Mouse (Mus musculus): ENCODE results near the gene Pcnx3. TPM values are rescaled to one million over a fixed set of nuclear protein-coding genes. Genes with fewer than 3 reads are reported as not detected.

Pcnx3 gene
- total RNA-seq, 2 experiments from 2014 or later, result 37.1 to 40.5 TPM

DNA sequence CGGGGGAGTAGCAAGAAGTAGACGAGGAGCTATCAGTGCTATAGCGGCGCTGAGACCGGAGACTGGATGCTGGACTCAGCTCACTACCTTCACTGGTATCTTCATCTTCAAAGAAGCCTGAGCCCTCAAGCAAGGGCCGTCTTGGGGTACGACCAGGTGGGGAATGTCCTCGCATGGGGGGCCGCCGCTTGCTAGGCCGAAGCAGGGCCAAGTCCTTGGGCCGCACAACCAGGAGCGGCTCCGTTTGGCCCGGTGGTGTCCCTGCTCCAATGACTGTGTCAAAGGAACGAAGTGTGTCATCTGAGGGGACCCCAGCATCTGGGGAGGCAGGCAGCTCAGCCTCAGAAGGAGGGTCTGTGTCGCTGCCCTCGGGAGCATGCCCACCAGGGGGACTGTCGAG, 3.3 kb downstream of the Pcnx3 start:
- no peak for DNase-seq (ENCODE audit: low spot score in 2 of 2)

DNA sequence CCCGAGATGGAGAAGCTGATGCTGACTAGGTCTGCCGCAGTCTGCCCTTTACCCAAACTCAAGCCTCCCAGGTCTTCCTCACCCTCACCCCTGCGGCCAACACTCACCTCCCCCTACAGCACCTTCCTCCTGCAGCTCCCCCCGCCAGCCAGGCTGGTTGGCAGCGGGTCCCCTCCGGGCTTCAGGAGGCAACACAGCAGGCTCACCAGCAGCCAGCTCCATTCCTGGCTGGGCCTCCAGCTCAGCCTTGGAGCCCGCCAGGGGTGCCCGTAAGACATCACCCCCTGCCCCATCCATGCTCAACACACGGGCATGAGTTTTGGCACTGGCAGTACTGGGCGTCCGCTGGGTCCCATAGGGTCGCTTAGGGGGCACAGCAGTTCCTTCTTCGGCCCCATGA, 3.7 kb downstream of the Pcnx3 start:
- no peak for DNase-seq (ENCODE audit: low spot score in 2 of 2)

DNA sequence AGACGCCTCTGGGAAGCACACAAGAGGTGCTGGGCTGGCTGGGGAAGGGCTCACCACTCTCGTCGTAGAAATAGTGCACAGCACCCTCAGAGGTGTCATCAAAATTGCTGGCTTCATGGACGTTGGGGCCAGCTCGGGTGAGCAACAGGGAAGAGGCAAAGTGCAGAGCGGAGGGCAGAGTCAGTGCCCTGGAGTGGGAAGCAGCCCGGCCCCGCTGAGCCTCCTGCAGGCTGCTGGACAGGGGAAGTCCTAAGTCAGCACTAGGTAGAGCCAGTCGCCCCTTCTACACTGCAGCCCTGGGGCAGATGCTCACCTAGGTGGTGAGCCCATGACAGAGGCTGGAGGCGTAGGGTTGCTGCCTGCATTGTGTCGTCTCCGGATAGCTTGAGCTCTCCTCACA, 4.5 kb downstream of the Pcnx3 start:
- no peak for DNase-seq (ENCODE audit: low spot score in 2 of 2)

DNA sequence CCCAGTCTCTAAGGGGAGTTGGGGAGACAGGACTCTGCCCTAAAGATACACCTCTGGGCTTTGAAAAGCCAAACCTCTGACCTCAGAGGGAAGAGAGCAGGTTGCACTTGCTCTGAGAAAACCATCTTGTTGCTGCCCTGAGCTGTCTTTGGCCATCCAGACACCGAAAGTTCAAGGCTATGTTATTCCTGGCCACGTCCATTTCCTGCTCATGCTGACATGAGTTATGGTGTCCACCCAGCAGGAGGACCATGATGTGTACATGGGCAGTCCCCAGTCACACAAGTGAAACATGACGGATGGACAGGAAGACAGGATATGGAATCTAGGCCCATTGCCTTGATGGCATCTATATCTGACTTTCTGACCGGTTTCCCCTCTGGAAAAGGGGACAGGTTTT, 8.3 kb downstream of the Pcnx3 start:
- no peak for DNase-seq (ENCODE audit: low spot score in 2 of 2)

DNA sequence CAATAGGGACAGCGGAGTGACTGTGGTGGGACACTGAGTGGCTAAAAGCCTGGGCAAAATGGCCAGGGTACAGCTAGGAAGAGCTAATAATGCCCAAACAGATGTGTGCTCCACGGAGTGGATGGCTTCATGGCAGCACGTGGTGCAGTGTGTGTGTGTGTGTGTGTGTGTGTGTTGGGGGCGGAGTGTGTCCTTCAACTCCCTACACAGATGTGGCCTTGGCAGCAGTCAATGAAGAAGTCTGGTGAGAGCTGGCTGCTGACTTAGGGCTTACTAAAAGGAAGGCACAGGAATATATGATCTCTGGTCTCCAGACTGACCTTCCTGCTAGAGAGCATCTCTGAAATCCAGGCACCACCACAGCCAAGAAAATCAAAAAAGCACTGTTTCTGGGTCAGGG, 20.3 kb downstream of the Pcnx3 start:
- no peak for DNase-seq (ENCODE audit: low spot score in 2 of 2)

DNA sequence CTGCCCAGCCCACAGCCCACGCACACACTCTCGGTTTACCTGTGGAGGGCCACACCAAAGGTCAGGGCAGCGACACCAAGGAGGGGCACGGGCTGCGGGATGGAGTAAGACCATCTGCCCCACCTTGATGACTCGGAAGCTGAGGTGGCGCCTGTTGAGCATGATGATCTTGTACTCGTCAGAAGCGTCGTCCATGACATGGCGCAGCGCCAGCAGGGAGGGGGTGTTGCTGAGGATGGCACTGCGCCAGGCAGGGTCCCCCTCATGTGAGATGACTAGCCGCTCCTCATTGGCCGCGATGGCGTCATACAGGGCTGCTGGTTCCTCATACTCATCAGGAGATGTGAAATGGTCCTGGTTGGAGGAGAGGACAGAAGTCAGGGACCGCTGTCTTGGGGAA, 22.3 kb downstream of the Pcnx3 start:
- DNase-seq (ENCODE audit: low spot score in 2 of 2), result no peak

DNA sequence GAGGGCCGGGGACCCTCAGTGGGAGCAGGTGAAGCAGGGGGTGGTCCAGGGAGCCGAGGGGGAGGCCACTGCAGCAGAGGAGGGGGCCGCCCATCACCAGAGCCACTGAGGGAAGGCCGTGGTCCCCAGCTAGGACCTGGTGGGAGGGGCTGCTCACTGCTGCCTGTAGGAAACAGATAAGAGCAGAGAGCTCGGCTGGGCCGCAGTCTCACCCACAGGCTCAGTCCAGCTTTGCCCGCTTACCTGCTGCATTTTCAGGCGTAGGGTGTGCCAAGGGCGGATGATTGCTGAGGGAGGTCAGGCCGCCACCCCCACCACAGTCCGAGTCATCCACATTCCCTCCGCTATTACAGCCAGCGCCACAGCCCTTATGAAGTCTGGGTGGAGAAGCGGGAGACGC, 23.2 kb downstream of the Pcnx3 start:
- no peak for DNase-seq (ENCODE audit: low spot score in 2 of 2)

DNA sequence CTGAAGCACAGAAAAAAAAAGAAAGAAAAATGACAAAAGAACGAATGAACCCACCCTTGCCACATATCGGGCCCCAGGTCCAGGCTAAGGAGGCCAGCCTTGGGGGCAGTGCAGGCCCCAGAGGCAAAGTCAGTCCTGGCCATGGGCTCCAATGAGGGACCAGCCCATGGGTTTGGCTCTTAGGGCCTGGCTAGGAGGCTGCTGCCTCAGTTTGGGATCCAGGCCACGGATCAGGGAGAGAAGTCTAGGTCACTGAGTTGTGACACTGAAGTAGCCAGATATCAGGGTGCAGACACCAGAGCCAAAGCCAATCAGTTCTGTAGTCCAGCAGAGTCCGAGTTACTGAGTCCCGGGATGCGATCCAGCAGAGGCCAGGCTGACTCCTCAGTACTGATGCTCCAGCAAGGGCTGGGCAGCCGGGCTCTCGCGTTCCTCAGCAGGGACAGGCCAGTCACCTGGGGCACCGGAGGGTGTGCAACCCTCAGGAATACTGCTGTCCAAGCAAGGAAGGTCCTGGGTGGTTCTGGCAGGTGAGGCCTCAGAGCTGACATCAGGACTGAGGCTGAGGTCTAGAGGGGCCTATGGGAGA, 23.9 kb downstream of the Pcnx3 start:
- no peak for DNase-seq (ENCODE audit: low spot score in 2 of 2)

DNA sequence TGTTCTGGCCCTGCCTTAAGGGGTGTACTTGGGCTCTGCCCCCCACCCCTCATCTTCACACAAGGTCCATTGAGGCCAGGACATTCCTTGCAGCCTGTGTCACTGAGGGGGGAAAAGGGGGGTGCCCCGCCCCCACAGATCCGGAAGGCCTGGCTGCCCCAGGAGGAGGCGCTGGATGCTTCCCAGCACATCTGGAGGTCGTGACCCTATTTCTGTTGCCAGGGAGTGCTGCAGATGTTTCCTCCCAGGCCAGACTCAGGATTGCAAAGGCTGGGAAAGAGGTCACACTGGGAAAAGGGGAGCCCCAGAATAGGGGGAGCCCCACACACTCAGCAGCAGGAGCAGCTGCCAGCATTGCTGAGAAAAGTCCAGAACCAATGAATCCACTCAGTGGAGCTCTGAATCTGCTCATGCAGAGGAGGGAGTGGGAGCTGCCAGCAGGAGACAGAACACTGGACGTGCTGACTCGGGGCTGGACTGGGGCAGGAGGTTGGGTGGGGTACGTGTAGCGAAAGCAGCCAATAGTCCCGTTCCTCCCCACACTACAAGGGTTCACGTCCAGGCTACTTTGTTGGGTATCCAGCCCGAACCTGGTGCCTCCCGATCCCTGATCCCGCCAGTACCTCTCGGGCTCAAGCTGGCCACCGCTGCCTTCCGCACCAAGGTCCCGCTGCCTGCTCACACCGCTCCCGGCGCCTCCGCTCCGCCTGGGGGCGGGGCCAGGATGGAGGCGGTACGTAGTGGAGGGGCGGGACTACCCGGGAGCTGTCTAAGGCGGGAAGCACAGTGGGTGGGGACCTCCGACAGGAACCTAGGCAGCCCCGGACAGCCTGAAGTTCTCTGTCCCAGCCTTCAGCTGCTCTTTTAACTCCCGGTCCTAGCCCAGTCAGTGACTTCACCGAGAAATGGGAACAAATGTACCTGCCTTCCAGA, 25.5 kb downstream of the Pcnx3 start, which contains the start of gene Sipa1:
Sipa1 (minus strand) TSS at position 727 of the 933 bp plus-strand sequence.
- peak; percentile 89 to 93 for DNase-seq (ENCODE audit: low spot score in 2 of 2)

DNA sequence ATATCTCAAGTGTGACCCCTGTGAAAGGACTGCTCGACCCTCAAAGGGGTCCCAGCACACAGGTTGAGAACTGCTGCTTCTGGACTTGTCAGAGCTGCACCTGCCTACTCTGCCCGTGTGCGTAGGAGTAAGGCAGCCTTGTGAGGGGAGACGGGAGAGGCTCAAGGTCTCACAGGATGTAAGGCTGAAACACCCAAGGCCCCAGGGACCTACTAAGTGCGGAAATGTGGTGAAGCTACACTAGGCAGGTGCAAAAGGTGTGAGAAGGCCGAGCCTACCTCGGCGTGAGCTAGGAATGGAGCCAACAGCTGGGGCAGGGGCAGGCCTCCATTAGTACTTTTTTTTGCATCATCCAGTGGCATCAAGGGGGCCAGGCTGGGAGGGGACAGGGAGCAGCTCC, 26.4 kb downstream of the Pcnx3 start:
- no peak for DNase-seq (ENCODE audit: low spot score in 2 of 2)

DNA sequence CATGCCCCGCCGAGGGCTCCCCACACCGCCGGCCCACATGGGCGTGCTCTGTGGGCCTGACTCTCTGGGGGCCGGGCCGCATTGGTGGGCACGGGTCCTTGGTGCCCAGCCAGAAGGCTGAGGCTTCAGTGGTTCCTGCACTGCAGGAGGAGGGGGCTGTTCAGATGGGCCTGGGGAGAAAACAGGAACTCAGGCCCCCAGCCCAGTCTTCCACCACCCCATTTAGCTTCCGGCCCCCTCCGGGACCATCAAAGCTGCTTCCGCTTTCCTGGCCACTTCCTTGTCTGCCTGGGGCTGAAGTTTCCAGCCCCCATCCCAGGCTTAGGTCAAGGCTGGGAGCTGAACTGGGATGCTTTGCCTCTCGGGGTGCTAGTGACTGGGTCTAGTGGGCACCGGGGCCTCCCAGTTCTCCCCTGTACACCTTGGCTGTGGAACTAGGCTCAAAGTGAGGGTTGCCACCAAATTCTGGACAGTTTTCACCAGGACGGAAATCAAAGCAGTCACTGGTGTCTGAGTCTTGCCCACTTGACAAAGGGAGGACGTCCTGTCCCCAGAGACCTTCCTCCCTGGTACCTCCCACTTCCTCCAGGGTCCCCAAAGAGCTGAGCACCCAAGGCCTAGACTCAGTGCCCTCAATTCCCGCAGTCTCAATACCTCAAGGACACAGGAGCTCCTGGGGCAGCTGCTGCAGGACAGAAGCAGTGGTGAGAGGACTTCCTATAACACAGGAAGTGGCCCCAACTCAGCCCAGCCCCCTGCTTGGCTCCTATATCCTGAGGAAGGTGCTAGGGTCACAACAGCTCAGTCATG, 27.6 kb downstream of the Pcnx3 start:
- no peak for DNase-seq (ENCODE audit: low spot score in 2 of 2)

DNA sequence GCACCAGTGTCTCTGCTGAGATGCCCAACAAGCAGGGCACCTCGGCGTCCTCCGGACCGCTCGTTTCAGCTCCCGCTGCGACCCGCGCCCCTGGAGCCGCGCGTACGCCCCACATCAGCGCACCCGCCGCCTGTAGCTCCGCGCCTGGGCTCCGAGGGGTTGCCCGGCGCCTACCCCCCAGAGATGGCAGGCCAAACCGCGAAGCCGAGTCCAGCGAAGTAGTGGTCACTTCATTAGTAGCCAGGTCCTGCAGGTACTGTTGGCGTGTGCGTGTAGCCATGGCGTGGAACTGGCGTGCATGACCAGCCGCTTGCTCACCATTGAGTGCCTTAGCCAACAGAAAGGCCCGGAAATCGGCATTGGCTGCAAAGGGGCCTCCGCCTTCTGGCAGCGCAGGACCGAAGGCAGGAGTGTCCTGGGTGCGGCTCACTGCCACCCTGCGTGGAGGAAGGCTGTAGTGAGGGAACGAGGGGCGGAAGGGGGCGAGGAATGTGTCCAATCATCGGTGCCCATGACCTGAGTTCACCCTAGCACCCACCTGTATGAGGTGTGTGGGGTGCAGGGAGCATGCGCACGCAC, 33.9 kb downstream of the Pcnx3 start:
- DNase-seq (ENCODE audit: low spot score in 2 of 2), result no peak

DNA sequence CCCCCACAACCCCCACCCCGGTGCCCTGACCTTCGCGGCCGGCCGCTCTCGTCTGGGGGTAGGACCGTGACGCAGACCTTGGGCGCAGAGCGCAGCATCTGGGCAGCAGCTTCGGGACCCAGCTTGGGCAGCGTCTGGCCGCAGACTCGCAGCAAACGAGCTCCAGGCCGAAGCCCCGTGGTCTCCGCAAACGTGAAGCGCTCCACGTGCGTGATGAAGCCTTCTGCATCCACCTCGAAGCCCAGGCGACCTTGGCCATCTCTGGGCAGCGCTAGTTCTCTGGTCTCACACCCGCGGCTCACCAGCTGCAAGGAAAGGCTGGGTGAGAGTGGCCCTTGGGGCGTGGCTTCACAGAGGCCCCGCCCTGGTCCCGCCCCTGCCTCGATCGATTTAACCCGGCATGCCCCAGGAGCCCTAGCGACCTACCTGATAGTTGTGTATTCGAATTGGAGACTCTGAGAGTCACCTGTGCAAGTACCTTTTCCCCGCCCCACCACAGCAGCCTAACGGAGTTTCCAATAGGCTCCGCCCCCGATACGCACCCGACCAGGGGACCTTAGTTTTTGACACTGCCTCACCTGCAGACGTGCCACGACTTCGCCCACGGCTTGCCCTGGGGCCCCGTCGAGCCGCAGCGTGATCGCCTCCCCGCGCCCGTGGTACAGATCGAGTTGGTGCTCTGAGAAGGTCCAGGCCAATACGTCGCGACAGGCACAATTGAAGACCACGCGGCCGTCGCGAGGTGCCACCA, 34.6 kb downstream of the Pcnx3 start:
- no peak for DNase-seq (ENCODE audit: low spot score in 2 of 2)

DNA sequence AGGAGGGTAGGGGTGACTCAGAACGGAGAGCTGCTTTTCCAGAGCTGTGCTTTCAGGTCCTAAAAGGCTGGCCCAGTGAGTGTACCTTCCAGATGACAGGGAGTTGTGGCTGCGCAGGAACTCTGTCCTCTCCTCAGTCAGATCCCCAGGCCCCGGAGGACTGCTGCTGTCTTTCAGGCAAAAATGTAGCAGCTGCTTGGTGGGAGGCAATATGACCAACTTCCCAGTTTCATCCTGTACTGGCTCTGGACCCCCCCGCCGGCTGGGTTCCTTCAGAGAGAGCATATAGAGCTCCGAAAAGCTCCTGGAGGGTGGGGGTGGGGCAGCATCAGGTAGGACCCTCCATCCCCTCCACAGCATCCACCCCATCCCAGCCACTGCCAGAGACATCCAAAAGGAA, 36.1 kb downstream of the Pcnx3 start:
- no peak for DNase-seq (ENCODE audit: low spot score in 2 of 2)

DNA sequence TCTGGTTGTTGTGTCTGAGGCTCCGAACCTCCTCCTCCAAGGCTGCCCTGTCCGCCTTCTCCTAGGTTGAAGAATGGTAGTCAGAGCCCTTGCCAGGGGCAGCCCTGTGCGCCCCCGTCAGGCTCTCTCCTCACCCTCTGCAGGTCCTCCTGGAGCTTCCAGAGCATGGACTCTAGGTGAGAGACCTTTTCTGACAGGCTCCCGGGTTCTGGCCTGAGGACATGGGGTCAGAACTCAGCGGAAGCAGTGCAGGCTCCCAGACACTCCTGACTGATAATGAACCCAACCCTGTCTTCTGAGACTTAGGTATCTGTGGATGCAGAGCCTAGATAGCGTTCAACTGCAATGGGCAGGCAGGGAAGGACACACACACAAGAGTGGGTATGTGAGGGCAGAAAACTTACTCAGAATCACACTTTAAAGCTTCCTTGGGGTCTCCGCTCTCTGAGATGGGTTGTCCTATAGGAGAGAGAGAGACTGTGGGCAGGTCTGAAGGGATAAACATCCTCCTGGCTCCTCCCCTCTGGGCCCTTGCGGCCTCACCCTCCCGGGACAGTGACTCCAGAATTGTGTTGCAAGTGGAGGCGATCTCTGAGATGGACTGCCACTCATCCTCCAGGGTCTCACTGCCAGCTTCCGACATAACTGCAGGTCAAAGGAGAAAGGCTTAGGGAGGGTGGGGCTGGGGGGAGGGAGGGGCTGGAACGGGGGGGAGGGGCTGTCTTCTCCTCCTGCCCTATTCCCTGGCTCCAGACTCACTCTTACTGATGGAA, 37.0 kb downstream of the Pcnx3 start:
- no peak for DNase-seq (ENCODE audit: low spot score in 2 of 2)

DNA sequence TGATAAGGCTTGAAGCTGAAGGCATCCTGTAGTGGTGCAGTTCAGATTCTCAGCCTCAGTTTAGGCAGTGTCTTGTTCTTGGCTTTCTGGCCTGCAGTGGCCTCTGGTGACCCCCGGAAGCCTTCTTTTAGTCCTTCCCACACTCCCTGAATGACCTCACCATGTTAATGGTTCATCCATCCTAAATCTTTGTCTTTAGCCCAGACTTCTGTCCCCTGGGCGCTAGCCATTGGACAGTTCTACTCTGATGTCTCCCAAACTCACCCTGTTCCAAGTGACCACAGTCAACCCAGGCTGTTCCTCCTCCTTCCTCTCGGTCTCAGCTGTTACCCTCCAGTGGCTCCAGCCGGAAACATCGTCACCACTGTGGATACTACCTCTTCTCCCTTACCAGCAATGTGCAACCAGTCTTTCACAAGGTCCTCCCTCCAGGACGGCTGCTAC, 39.4 kb downstream of the Pcnx3 start:
- DNase-seq (ENCODE audit: low spot score in 2 of 2), result peak in 1 of 2 experiments; percentile 65

DNA sequence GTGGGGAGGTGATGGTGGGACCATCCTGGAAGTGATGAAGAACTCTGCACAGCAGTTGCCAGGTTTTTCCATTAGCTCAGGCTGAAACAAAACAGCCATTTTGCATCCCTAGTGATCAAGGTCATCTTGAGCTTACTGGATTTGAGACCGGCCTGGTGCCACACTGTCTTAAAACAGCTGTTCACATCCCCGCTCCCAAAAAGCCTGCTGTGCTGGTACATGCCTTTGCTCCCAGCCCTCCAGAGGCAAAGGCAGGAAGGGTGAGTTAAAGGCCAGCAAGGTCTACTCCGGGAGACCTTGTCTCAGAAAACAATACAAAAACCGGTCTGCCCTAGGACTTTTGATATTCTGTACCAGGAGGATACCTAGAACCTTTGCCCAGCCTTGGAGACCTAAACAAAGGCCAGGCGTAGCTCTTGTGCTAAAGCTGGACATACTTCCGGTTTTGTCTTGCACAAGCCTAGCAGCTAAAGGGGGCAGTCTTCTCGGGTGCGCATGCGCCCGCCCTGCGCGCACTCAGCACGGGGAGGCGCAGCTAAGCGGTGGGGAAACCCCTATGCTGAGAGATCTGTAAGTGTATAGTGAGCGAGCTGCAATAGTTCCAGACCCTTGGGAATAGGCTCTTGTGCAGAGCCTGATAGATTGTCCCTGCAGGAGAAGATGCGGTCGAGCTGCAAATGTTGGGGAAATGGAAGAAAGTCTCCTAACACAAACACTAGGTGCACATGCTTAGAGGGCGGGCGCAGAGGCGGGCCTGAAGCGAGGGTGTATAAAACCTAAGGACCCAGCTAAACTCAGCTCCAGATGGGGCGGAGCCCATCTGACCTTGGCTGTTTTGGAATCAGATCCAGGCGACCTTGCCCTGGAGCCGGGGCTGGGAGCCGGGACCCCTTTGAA, 40.1 kb downstream of the Pcnx3 start:
- DNase-seq (ENCODE audit: low spot score in 2 of 2), result peak; percentile 70 to 77

DNA sequence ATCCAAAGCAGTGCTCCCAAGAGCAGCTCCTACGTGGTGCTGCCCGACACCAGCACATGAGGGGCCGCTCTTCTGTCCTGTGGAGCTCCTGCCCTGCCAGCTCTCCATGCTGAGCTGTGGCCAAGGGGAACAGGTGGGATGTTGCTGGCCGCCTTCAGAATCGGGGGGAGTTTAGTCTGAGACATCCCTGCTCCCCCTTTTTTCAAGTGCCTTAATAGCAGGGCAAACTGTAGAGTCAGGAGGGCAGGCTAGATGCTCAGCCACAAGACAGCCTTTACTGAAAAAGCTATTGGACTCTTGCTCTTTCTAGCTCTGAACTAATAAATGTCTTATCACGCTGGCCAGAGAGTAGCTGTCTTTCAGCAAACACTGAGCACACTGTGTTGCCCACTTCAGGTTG, 40.9 kb downstream of the Pcnx3 start:
- DNase-seq (ENCODE audit: low spot score in 2 of 2), result no peak
